In the genomic region with DNA sequence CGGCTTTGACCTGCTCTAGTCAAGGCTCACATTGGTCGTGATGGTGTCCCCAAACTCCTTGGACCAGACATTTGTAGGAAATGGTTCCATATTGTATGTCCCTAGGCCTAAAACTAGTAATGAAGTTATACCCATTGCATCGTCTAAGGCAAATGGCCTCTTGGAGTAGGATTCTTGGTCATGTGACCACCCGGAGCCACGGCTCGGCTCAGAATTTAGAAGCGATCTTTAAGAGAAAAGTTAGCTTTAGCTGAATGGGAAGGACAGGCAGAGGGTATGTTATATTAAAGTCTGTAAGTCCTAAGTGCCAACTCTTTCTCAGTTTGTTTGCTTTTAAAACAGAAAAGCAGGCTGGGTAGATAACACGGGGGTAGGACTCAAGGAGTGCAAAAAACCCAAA, we compare ENCODE assay signal across 24 mouse cellular contexts. TPM values are rescaled to one million over a fixed set of nuclear protein-coding genes. Genes with fewer than 3 reads are reported as not detected.
DNase-seq lines count a peak whose midpoint lies in the region; ATAC-seq lines count a peak whose summit lies in the region.
"Had no signal": no experiment of that assay in that cellular context is flagged by ENCODE, and none has a peak within 500 bp of the region (broad histone marks: within the 10 kb centered on the region; RNA-seq: fewer than 3 reads in every experiment).

No protein-coding gene starts in this region.

- no peaks in the 10 kb centered on the region for H3K4me1 ChIP-seq in heart, embryonic 16.5 days (ENCODE audit: control insufficient read depth, insufficient read depth, low read length)
- H3K4me1 ChIP-seq in hindbrain, embryonic 12.5 days, result no peaks in the 10 kb centered on the region
- H3K4me1 ChIP-seq: forebrain, embryonic 12.5 days; heart, embryonic 12.5 days had no signal

- H3K4me3 ChIP-seq in heart, embryonic 16.5 days (ENCODE audit: low read length), result peak overlapping the region; percentile 32
- no peak overlapping the region for H3K4me3 ChIP-seq in hindbrain, embryonic 12.5 days
- H3K4me3 ChIP-seq: embryonic facial prominence, embryonic 13.5 days; forebrain, embryonic 12.5 days; heart, embryonic 12.5 days had no signal

- intact Hi-C loops in heart, postnatal 36 days (cut with DNase I), result no loop called here
- intact Hi-C loops in left cerebral cortex, postnatal 25 days (cut with DNase I), result no loop called here

- peaks cover 4% of the 10 kb centered on the region; the same call in 1 of the 2 replicates for H3K27me3 ChIP-seq in heart, embryonic 16.5 days (ENCODE audit: control insufficient read depth, insufficient read depth, low read length)
- H3K27me3 ChIP-seq in hindbrain, embryonic 12.5 days, result peaks cover 3% of the 10 kb centered on the region; the same call in 1 of the 2 replicates

- ATAC-seq in heart, embryonic 16.5 days (replicated peaks; ENCODE audit: extremely low read depth, insufficient read depth, low FRiP score), result no peak
- no peak for ATAC-seq in hindbrain, embryonic 12.5 days (ENCODE audit: low FRiP score)
- ATAC-seq: forebrain, embryonic 16.5 days; Patski had no signal

- H3K27ac ChIP-seq in heart, embryonic 16.5 days (ENCODE audit: low read length), result peak overlapping the region; percentile 46; the same call in 1 of the 2 replicates
- no peak overlapping the region for H3K27ac ChIP-seq in hindbrain, embryonic 12.5 days
- H3K27ac ChIP-seq: embryonic facial prominence, embryonic 13.5 days; forebrain, embryonic 12.5 days; hindbrain, embryonic 14.5 days had no signal

- H3K4me2 ChIP-seq in heart, embryonic 16.5 days (ENCODE audit: low read depth, low read length), result no peak overlapping the region
- no peak overlapping the region for H3K4me2 ChIP-seq in hindbrain, embryonic 12.5 days (replicated peaks)
- H3K4me2 ChIP-seq: embryonic facial prominence, embryonic 13.5 days; forebrain, embryonic 12.5 days; heart, embryonic 12.5 days; hindbrain, embryonic 14.5 days had no signal

- WGBS in heart, embryonic 16.5 days, result 81% methylated on average over 8 of the region's 8 CpGs
- WGBS in hindbrain, embryonic 12.5 days, result 92% methylated on average over 8 of the region's 8 CpGs

- no peak overlapping the region; the same call in 1 of the 2 replicates for H3K9ac ChIP-seq in heart, embryonic 16.5 days (ENCODE audit: low read length)
- no peak overlapping the region for H3K9ac ChIP-seq in hindbrain, embryonic 12.5 days
- H3K9ac ChIP-seq: embryonic facial prominence, embryonic 13.5 days; forebrain, embryonic 12.5 days; heart, embryonic 12.5 days; hindbrain, embryonic 14.5 days had no signal

- H3K9me3 ChIP-seq in heart, embryonic 16.5 days (replicated peaks; ENCODE audit: control insufficient read depth, low read length), result no peaks in the 10 kb centered on the region
- H3K9me3 ChIP-seq in hindbrain, embryonic 12.5 days (replicated peaks), result no peaks in the 10 kb centered on the region
- H3K9me3 ChIP-seq: embryonic facial prominence, embryonic 13.5 days; forebrain, embryonic 12.5 days; heart, embryonic 12.5 days had no signal

- no peak for DNase-seq in heart, postnatal 36 days
- DNase-seq in thymus, postnatal 0 days (ENCODE audit: low spot score), result peak; percentile 64
- DNase-seq in thymus, adult 18-20 months, result no peak
- peak; percentile 70 for DNase-seq in naive thymus-derived CD4-positive, alpha-beta T cell, adult 2 months (ENCODE audit: low read depth)
- no peak for DNase-seq in left cerebral cortex, postnatal 25 days (ENCODE audit: low spot score in 2 of 2)
- DNase-seq: adrenal gland, postnatal 14 days; cerebellum, adult 18-20 months; cerebellum, adult 9-11 months; cerebellum, postnatal 36 days; gastrocnemius, postnatal 14 days; heart, postnatal 10 days had no signal

- H3K36me3 ChIP-seq in heart, embryonic 16.5 days (ENCODE audit: control insufficient read depth, insufficient read depth), result no peaks in the 10 kb centered on the region
- H3K36me3 ChIP-seq in hindbrain, embryonic 12.5 days, result no peaks in the 10 kb centered on the region
- H3K36me3 ChIP-seq: embryonic facial prominence, embryonic 13.5 days; forebrain, embryonic 12.5 days; heart, embryonic 12.5 days had no signal

RNA-seq across cellular contexts. Expression of gene Cd3d, which starts 0.5 kb away (rescaled TPM):
- polyA plus RNA-seq in heart, embryonic 16.5 days (2015; fragmentation: Nextera tagmentation; extraction: Ambion mirVana), result 11.7 and 30.7 TPM in 2 replicates
- total RNA-seq in heart, postnatal 36 days (2021), result under 1 TPM in 1 of 2 experiments, not detected in 1; 0.35 TPM
- 485 and 511 TPM in 2 replicates for polyA plus RNA-seq in thymus, postnatal 0 days (2015; fragmentation: Nextera tagmentation; extraction: Ambion mirVana)
- not detected in 2 replicates for polyA plus RNA-seq in hindbrain, embryonic 12.5 days (2016; fragmentation: Nextera tagmentation; extraction: Ambion mirVana)
- total RNA-seq in left cerebral cortex, postnatal 25 days (2021), result not detected
- total RNA-seq: gastrocnemius, adult 18-20 months; heart, adult 8-10 months; hematopoietic stem cell, adult 5-6 weeks had no signal
- polyA plus RNA-seq: C2C12; embryonic facial prominence, embryonic 13.5 days; forebrain, embryonic 12.5 days; forebrain, embryonic 16.5 days; heart, embryonic 12.5 days; hindbrain, embryonic 14.5 days; Patski had no signal

RNA-seq across cellular contexts. Expression of gene Cd3g, which starts 1.9 kb away (rescaled TPM):
- 37.6 and 99.6 TPM in 2 replicates for polyA plus RNA-seq in heart, embryonic 16.5 days (2015; fragmentation: Nextera tagmentation; extraction: Ambion mirVana)
- total RNA-seq in heart, postnatal 36 days (2021), result not detected
- polyA plus RNA-seq in thymus, postnatal 0 days (2015; fragmentation: Nextera tagmentation; extraction: Ambion mirVana), result 973 and 1,015 TPM in 2 replicates
- not detected in 2 replicates for polyA plus RNA-seq in hindbrain, embryonic 12.5 days (2016; fragmentation: Nextera tagmentation; extraction: Ambion mirVana)
- total RNA-seq in left cerebral cortex, postnatal 25 days (2021), result not detected
- total RNA-seq: gastrocnemius, adult 18-20 months had no signal
- polyA plus RNA-seq: C2C12; forebrain, embryonic 16.5 days; heart, embryonic 12.5 days; hindbrain, embryonic 14.5 days; Patski had no signal

RNA-seq across cellular contexts. Expression of gene Ube4a, which starts 16.7 kb away (rescaled TPM):
- 16.8 and 17.7 TPM in 2 replicates for polyA plus RNA-seq in heart, embryonic 16.5 days (2015; fragmentation: Nextera tagmentation; extraction: Ambion mirVana)
- 10 to 100 TPM; 40.7 to 44.8 TPM for total RNA-seq in heart, postnatal 36 days (2021)
- polyA plus RNA-seq in thymus, postnatal 0 days (2015; fragmentation: Nextera tagmentation; extraction: Ambion mirVana), result 18.6 and 19.5 TPM in 2 replicates
- 36.0 and 40.4 TPM in 2 replicates for polyA plus RNA-seq in hindbrain, embryonic 12.5 days (2016; fragmentation: Nextera tagmentation; extraction: Ambion mirVana)
- 10 to 100 TPM; 73.0 to 75.4 TPM for total RNA-seq in left cerebral cortex, postnatal 25 days (2021)

RNA-seq across cellular contexts. Expression of gene Cd3e, which starts 27.3 kb away (rescaled TPM):
- polyA plus RNA-seq in heart, embryonic 16.5 days (2015; fragmentation: Nextera tagmentation; extraction: Ambion mirVana), result 25.0 and 71.7 TPM in 2 replicates
- under 1 TPM; 0.47 to 0.60 TPM for total RNA-seq in heart, postnatal 36 days (2021)
- 511 and 576 TPM in 2 replicates for polyA plus RNA-seq in thymus, postnatal 0 days (2015; fragmentation: Nextera tagmentation; extraction: Ambion mirVana)
- polyA plus RNA-seq in hindbrain, embryonic 12.5 days (2016; fragmentation: Nextera tagmentation; extraction: Ambion mirVana), result 0.22 TPM in 1 of 2 replicates, not detected in the other
- not detected for total RNA-seq in left cerebral cortex, postnatal 25 days (2021)
- total RNA-seq: gastrocnemius, adult 18-20 months; gastrocnemius, postnatal 14 days had no signal
- polyA plus RNA-seq: C2C12; embryonic facial prominence, embryonic 13.5 days; forebrain, embryonic 12.5 days; forebrain, embryonic 16.5 days; heart, embryonic 12.5 days; Patski had no signal

RNA-seq across cellular contexts. Expression of gene Mpzl2, which starts 57.5 kb away (rescaled TPM):
- polyA plus RNA-seq in heart, embryonic 16.5 days (2015; fragmentation: Nextera tagmentation; extraction: Ambion mirVana), result 4.2 and 6.1 TPM in 2 replicates
- 1 to 10 TPM in 1 of 2 experiments, under 1 TPM in 1; 0.76 to 1.2 TPM for total RNA-seq in heart, postnatal 36 days (2021)
- 5.9 and 7.4 TPM in 2 replicates for polyA plus RNA-seq in thymus, postnatal 0 days (2015; fragmentation: Nextera tagmentation; extraction: Ambion mirVana)
- polyA plus RNA-seq in hindbrain, embryonic 12.5 days (2016; fragmentation: Nextera tagmentation; extraction: Ambion mirVana), result 5.6 and 7.0 TPM in 2 replicates
- total RNA-seq in left cerebral cortex, postnatal 25 days (2021), result 1 to 10 TPM; 1.3 to 1.9 TPM
- polyA plus RNA-seq: activated CD4-positive, CD25-positive, alpha-beta regulatory T cell, adult 4 months; C2C12; Patski had no signal

Comparison
In these comparisons a context has a peak if more than half of its experiments do, and no peak if none do; other contexts are left out.
1. DNase-seq: peak in thymus, postnatal 0 days (single experiment) and naive thymus-derived CD4-positive, alpha-beta T cell, adult 2 months (single experiment); none in heart, postnatal 36 days (0 of 2), thymus, adult 18-20 months (0 of 2) and left cerebral cortex, postnatal 25 days (0 of 2).
2. RNA of gene Cd3d, which starts 0.5 kb away (polyA plus RNA-seq): 485 to 511 TPM in thymus, postnatal 0 days and 11.7 to 30.7 TPM in heart, embryonic 16.5 days; not detected in hindbrain, embryonic 12.5 days; every median in the first group is over 10 times any median in the second.
3. RNA of gene Cd3g, which starts 1.9 kb away (polyA plus RNA-seq): 973 to 1,015 TPM in thymus, postnatal 0 days and 37.6 to 99.6 TPM in heart, embryonic 16.5 days; not detected in hindbrain, embryonic 12.5 days; every median in the first group is over 10 times any median in the second.